Mouse (Mus musculus) CD4-positive, CD25-positive, alpha-beta regulatory T cell, adult 2 months (primary cell): ENCODE data around the gene Strip1.
"Not testable (repeated sequence)": the region's sequence is repeated elsewhere in the genome, so short reads cannot be mapped to it uniquely, and the experiment has no call there.

ENCODE experiments used
- DNase-seq: peaks from one replicate; pipeline ENCODE4 v3.0.0-alpha.2; 2012; ENCODE audit warnings: low read depth, low spot score

Gene Strip1

GRCm38 (mm10) chr3:107631523-107631958 is at the start of gene Strip1:
TSS of gene Strip1 (minus strand) at chr3:107631694.
- DNase-seq = peak; percentile 95

GRCm38 (mm10) chr3:107680790-107681576 is 49.5 kb upstream of the Strip1 start:
- DNase-seq = no peak

- no peak for DNase-seq
These were observed 40.0 kb upstream of the Strip1 start for GRCm38 (mm10) chr3:107671509-107671908.

GRCm38 (mm10) chr3:107670500-107670899 is 39.0 kb upstream of the Strip1 start:
- DNase-seq = no peak

GRCm38 (mm10) chr3:107668786-107669185 is 37.3 kb upstream of the Strip1 start:
- no peak for DNase-seq

- DNase-seq = no peak
These were observed 35.9 kb upstream of the Strip1 start for GRCm38 (mm10) chr3:107667426-107667825.

- DNase-seq = no peak
These were observed 33.1 kb upstream of the Strip1 start for GRCm38 (mm10) chr3:107664641-107665040.

GRCm38 (mm10) chr3:107659000-107659399 is 27.5 kb upstream of the Strip1 start:
- DNase-seq = peak; percentile 4

- no peak for DNase-seq
These were observed 25.4 kb upstream of the Strip1 start for GRCm38 (mm10) chr3:107656888-107657287.

GRCm38 (mm10) chr3:107656151-107656550 is 24.7 kb upstream of the Strip1 start:
- DNase-seq = no peak

- DNase-seq = no peak
These were observed 24.0 kb upstream of the Strip1 start for GRCm38 (mm10) chr3:107655491-107655890.

GRCm38 (mm10) chr3:107654861-107655260 is 23.4 kb upstream of the Strip1 start:
- DNase-seq = no peak

GRCm38 (mm10) chr3:107652968-107653367 is 21.5 kb upstream of the Strip1 start:
- no peak for DNase-seq

GRCm38 (mm10) chr3:107650276-107650675 is 18.8 kb upstream of the Strip1 start:
- DNase-seq = not testable (repeated sequence)

- DNase-seq = no peak
These were observed 15.5 kb upstream of the Strip1 start for GRCm38 (mm10) chr3:107646947-107647346.

GRCm38 (mm10) chr3:107637606-107638172 is 6.2 kb upstream of the Strip1 start:
- DNase-seq = no peak

- DNase-seq = no peak
These were observed 4.7 kb upstream of the Strip1 start for GRCm38 (mm10) chr3:107636236-107636635.

- DNase-seq = no peak
These were observed 4.3 kb upstream of the Strip1 start for GRCm38 (mm10) chr3:107635836-107636235.

GRCm38 (mm10) chr3:107633906-107634305 is 2.4 kb upstream of the Strip1 start:
- no peak for DNase-seq

- no peak for DNase-seq
These were observed 1.3 kb upstream of the Strip1 start for GRCm38 (mm10) chr3:107632786-107633185.

GRCm38 (mm10) chr3:107630682-107631522 is 592 bp downstream of the Strip1 start, which contains the start of gene Gm10961:
TSS of gene Gm10961 (plus strand) at chr3:107631322.
- peak; percentile 58 for DNase-seq

- no peak for DNase-seq
These were observed 2.1 kb downstream of the Strip1 start for GRCm38 (mm10) chr3:107629411-107629810.
